Mouse (Mus musculus) embryonic fibroblast, embryonic 13.5 days (primary cell): ENCODE data around the gene Pet100.

Source experiments
- CTCF ChIP-seq: IDR thresholded peaks from 2 replicates; pipeline ENCODE4 v1.5.1; 2011; ENCODE audit warnings: mild to moderate bottlenecking, control low read depth, low read length, moderate library complexity, borderline replicate concordance; ENCODE audit not compliant: insufficient read depth
- POLR2A ChIP-seq: IDR thresholded peaks from 2 replicates; pipeline ENCODE4 v1.6.1; 2011; ENCODE audit warnings: low read depth, mild to moderate bottlenecking, control low read depth, low read length, moderate library complexity

DNA sequence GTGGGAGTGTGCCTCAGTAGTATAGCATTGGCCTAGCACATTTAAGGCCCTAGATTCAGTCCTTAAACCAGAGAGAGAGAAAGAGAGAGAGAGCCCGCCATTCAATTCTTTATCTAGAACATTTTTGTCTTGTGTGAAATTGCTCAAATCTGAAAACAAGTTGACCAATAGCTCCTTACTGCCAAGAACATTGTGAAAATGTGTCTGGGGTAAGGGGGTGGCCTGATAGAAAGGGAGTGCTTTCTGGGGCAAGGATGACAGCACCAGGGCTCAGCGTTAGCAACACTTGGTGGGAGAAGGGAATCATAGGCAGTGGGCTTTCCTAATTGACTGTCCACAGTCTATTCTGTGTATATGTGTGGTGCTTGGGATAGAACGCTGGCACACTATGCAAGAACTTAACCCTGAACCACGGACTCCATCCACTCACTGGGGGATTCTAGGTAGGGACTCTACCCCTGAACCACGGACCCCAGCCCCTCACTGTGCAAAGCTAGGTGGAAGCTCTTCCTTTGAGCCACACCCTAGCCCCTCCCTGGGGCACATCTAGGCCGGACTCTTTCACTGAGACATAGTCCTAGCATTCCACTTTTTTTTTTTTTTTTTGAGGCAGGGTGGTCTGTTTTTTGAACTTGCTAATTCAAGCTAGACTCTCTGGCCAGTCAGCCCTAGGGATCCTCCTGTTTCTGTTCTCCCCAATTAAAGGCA lies 25.6 kb downstream of the Pet100 start:
- TF ChIP-seq CTCF (no peak), POLR2A (no peak)
